Mouse (Mus musculus) heart, embryonic 13.5 days (tissue): ENCODE data around the gene Kpna2. TPM values are rescaled to one million over a fixed set of nuclear protein-coding genes. Genes with fewer than 3 reads are reported as not detected.

Experiments used
- ATAC-seq: fragments of 200-750 bp; cut with Nextera tagmentation; 2 replicates; pipeline ENCODE4 v1.8.0; 2017; ENCODE audit warnings: moderate TSS enrichment; ENCODE audit not compliant: insufficient number of reproducible peaks, low FRiP score, low TSS enrichment; ENCODE audit errors: extremely low read depth
- H3K27ac ChIP-seq: fragments of 300-500 bp; sonication (generic); replicated peaks from 2 replicates; pipeline ENCODE4 v1.5.1; 2015; ENCODE audit warnings: moderate library complexity, mild to moderate bottlenecking, inconsistent platforms
- H3K27me3 ChIP-seq: fragments of 300-500 bp; sonication (generic); replicated peaks from 2 replicates; pipeline ENCODE4 v1.6.1; 2015; ENCODE audit warnings: mild to moderate bottlenecking, inconsistent platforms
- H3K36me3 ChIP-seq: fragments of 300-500 bp; sonication (generic); 2 replicates; pipeline ENCODE4 v1.6.1; 2015; ENCODE audit warnings: mild to moderate bottlenecking, inconsistent platforms
- H3K4me1 ChIP-seq: fragments of 300-500 bp; sonication (generic); 2 replicates; pipeline ENCODE4 v1.6.1; 2015; ENCODE audit warnings: inconsistent platforms
- H3K4me2 ChIP-seq: fragments of 300-500 bp; sonication (generic); 2 replicates; pipeline ENCODE4 v1.6.1; 2015; ENCODE audit warnings: inconsistent platforms, mild to moderate bottlenecking, moderate library complexity
- H3K4me3 ChIP-seq: fragments of 300-500 bp; sonication (generic); 2 replicates; pipeline ENCODE4 v1.5.1; 2015; ENCODE audit warnings: moderate library complexity, mild to moderate bottlenecking, inconsistent platforms
- H3K9ac ChIP-seq: fragments of 300-500 bp; sonication (generic); 2 replicates; pipeline ENCODE4 v1.6.1; 2015; ENCODE audit warnings: inconsistent platforms, mild to moderate bottlenecking, moderate library complexity
- H3K9me3 ChIP-seq: fragments of 300-500 bp; sonication (generic); 2 replicates; pipeline ENCODE4 v1.6.1; 2016; ENCODE audit warnings: inconsistent platforms
- WGBS: fragments of 180-500 bp; shearing (Covaris S2); methylation state at CpG from one replicate; pipeline ENCODE4 v1.1.7; 2015; ENCODE audit warnings: mixed read lengths; 5-methylcytosine and 5-hydroxymethylcytosine counted together
- polyA plus RNA-seq: library from polyadenylated mRNA; unstranded; fragments of >200 nt; fragmentation: Nextera tagmentation; extraction: Ambion mirVana; gene quantifications from 2 replicates; pipeline ENCODE4 v1.2.1, GENCODE M21; 2015

The Kpna2 gene
- polyA plus RNA-seq, 1 experiment from 2014 or later, result 281 TPM

DNA sequence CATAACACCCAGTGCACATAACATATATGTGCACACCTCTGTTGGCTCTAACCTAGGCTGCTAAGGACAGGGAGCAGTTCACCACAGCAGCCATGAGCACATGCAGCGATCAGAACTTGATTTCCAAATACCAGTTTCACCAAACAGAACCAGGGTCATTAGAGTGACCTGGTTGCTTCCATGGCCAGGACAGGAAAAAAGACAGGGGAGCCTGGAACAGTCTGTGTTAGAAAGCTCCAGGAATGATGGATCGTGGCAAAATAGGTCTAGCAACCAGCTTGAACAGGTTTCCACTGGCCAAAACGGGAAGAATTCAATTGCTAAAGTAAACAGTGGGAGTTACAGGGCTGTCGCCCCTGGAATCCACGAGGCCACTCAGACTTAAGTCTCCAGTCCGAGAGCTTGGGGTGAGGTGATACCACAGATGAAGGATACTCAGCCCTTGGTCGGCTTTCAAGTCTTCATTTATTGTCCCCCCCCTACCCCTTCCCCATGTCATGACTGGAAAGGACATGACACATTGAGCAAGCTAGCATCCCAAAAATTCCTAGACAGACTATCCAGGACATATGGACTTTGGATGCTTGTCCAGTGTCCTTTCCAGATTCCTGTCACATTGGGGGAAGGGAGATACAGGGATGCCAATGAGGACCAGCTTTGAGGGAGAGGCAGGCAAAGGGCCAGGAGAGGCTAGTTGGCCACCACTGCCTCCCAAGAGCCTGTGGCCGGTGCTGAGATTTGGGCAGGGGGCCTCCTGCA lies 23.7 kb downstream of the Kpna2 start:
- Histone ChIP-seq H3K27me3 (no peaks in the 10 kb centered on the region), H3K9me3 (no peaks in the 10 kb centered on the region), H3K4me1 (peaks cover 6% of the 10 kb centered on the region), H3K4me2 (no peak overlapping the region), H3K36me3 (no peaks in the 10 kb centered on the region), H3K9ac (no peak overlapping the region), H3K4me3 (no peak overlapping the region), H3K27ac (peak overlapping the region; percentile 25; the same call in 1 of the 2 replicates)
- ATAC-seq, result no peak
- WGBS, result 59% methylated on average over 8 of the region's 8 CpGs

DNA sequence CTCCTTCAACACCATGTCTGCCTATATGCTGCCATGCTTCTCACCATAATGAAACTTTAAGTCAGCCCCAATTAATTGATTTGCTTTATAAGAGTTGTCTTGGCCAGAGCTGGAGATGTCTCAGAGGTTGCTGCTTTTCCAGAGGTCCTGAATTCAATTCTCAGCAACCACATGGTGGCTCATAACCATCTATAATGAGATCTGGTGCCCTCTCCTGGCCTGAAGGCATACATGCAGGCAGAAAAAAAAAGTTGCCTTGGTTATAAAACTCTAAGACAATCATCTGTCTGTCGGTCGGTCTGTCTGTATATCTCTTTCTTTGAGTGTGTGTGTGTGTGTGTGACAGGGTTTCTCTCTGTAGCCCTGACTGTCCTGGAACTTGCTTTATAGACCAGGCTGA lies 24.9 kb downstream of the Kpna2 start:
- Histone ChIP-seq H3K36me3 (no peaks in the 10 kb centered on the region), H3K9ac (no peak overlapping the region), H3K9me3 (no peaks in the 10 kb centered on the region), H3K4me2 (no peak overlapping the region), H3K4me1 (peaks cover 6% of the 10 kb centered on the region), H3K4me3 (no peak overlapping the region), H3K27ac (no peak overlapping the region), H3K27me3 (no peaks in the 10 kb centered on the region)
- no peak for ATAC-seq
- WGBS, result 72% methylated on average over 2 of the region's 2 CpGs

DNA sequence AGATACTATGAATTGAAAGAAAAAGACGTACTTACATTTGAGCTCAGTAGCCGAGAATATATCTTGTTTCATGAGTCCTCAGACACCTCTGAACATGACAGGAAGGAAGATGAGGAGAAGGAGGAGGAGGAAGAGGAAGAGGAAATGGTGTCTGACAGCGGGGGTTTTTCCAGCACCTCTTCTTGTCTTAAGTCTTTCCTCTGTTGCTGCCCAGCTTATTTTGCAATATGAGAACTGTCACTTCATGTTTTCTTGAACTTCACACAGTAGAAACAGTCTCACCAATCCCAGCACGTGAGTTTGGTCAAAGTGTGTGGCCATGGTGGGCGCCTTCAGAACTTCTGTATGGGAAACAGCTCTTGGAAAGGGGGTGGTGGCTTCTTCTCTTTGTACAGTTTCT lies 26.3 kb downstream of the Kpna2 start:
- no peak overlapping the region for H3K9ac ChIP-seq
- H3K4me3 ChIP-seq, result no peak overlapping the region
- no peak overlapping the region for H3K27ac ChIP-seq
- peaks cover 6% of the 10 kb centered on the region for H3K4me1 ChIP-seq
- H3K27me3 ChIP-seq, result no peaks in the 10 kb centered on the region
- H3K36me3 ChIP-seq, result no peaks in the 10 kb centered on the region
- no peak overlapping the region for H3K4me2 ChIP-seq
- 70% methylated on average over 5 of the region's 5 CpGs for WGBS
- H3K9me3 ChIP-seq, result no peaks in the 10 kb centered on the region
- ATAC-seq, result no peak

DNA sequence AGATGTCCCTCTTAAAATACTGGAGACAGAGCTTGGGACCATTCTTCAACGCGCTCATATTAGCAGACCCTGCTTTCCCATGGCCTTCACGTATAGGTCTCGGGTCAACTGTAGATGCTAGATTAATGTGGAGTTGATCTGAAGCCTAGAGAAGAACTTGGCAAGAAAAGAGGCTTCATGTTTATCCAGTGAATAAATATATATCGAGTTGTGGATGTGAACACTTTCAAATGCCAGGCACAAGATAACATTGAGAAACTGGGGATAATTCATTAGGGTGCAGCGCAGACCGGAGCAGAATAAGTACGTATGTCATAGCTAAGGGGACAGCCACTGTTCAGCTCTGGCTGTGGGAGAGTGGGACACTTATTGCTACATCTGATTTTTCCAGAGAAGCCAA lies 29.5 kb downstream of the Kpna2 start:
- 81% methylated on average over 8 of the region's 8 CpGs for WGBS
- no peak overlapping the region for H3K4me2 ChIP-seq
- no peak overlapping the region for H3K9ac ChIP-seq
- no peaks in the 10 kb centered on the region for H3K36me3 ChIP-seq
- H3K27ac ChIP-seq, result no peak overlapping the region
- H3K27me3 ChIP-seq, result no peaks in the 10 kb centered on the region
- H3K9me3 ChIP-seq, result no peaks in the 10 kb centered on the region
- ATAC-seq, result no peak
- H3K4me3 ChIP-seq, result no peak overlapping the region
- H3K4me1 ChIP-seq, result peaks cover 6% of the 10 kb centered on the region; the same call in 1 of the 2 replicates

DNA sequence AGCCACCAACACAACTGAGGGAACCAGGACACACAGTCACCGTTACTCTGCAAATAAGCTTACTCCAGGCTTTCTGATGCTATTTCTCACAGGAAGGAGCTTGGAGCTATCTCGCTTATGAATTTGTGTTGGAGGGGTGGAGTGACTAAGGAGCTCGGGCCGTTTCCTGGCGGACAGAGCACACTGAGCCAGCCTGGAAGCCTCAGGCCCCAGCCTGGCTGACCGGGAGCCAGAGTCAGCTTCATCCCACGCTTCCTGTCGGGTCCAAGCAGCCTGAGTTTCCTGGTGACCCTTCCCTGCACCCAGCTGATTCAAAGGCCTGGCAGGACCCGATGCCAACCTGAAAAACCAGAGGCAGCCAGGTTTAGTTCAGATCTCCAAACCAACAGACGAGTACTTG lies 31.7 kb downstream of the Kpna2 start:
- Histone ChIP-seq H3K36me3 (no peaks in the 10 kb centered on the region), H3K27me3 (no peaks in the 10 kb centered on the region), H3K27ac (peak overlapping the region; percentile 76), H3K4me1 (peaks cover 6% of the 10 kb centered on the region; the same call in 1 of the 2 replicates), H3K4me2 (no peak overlapping the region), H3K9me3 (no peaks in the 10 kb centered on the region), H3K4me3 (no peak overlapping the region), H3K9ac (no peak overlapping the region)
- no peak for ATAC-seq
- 42% methylated on average over 10 of the region's 10 CpGs for WGBS

DNA sequence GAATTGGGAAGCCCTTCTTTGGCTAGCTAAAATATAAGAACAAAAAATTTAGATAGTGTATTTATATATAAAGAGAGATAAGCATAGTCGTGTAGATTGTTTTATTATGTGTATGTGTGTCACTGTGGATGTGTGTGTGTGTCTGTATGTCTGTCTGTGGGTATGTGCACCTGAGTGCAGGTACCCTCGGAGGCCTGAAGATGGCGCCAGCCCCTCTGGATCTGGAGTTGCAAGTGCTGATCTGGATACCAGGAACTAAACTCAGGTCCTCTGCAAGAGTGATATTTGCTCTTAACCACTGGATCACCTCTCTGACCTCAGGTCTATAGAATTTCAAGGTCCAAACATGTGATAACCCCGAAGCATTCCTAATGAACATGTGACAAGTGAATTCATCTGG lies 33.5 kb downstream of the Kpna2 start:
- H3K4me1 ChIP-seq, result peaks cover 19% of the 10 kb centered on the region
- no peaks in the 10 kb centered on the region for H3K27me3 ChIP-seq
- 80% methylated on average over 4 of the region's 4 CpGs for WGBS
- H3K36me3 ChIP-seq, result no peaks in the 10 kb centered on the region
- H3K9ac ChIP-seq, result no peak overlapping the region
- no peak for ATAC-seq
- no peak overlapping the region for H3K4me2 ChIP-seq
- H3K27ac ChIP-seq, result no peak overlapping the region
- H3K9me3 ChIP-seq, result no peaks in the 10 kb centered on the region
- H3K4me3 ChIP-seq, result no peak overlapping the region

DNA sequence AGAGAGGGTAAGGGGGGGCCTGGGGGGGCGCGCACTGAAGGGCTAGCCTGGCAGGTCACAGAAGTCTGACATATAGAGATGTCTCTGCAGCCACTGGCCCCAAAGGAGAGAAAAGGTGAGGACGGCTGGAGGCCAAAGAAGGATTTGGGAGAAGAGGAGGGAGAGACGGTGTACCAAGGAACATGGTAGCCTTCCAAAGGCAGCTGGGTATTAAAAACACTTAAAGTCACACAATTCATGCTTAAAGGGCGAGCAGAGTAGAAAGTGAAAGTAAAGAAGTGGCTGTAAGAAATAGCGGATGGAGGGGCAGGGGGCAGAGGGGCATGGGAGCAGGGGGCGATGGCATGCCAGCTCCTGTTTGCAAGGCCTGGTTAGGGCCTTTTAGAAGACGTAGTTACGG lies 37.0 kb downstream of the Kpna2 start:
- 83% methylated on average over 9 of the region's 9 CpGs for WGBS
- no peaks in the 10 kb centered on the region for H3K27me3 ChIP-seq
- peaks cover 28% of the 10 kb centered on the region for H3K4me1 ChIP-seq
- ATAC-seq, result no peak
- no peaks in the 10 kb centered on the region for H3K36me3 ChIP-seq
- H3K27ac ChIP-seq, result peak overlapping the region; percentile 59
- 0 out of 2 replicates have a peak, but pooled peaks cover 5% of the 10 kb centered on the region for H3K9me3 ChIP-seq
- no peak overlapping the region for H3K9ac ChIP-seq
- no peak overlapping the region for H3K4me2 ChIP-seq
- H3K4me3 ChIP-seq, result no peak overlapping the region

DNA sequence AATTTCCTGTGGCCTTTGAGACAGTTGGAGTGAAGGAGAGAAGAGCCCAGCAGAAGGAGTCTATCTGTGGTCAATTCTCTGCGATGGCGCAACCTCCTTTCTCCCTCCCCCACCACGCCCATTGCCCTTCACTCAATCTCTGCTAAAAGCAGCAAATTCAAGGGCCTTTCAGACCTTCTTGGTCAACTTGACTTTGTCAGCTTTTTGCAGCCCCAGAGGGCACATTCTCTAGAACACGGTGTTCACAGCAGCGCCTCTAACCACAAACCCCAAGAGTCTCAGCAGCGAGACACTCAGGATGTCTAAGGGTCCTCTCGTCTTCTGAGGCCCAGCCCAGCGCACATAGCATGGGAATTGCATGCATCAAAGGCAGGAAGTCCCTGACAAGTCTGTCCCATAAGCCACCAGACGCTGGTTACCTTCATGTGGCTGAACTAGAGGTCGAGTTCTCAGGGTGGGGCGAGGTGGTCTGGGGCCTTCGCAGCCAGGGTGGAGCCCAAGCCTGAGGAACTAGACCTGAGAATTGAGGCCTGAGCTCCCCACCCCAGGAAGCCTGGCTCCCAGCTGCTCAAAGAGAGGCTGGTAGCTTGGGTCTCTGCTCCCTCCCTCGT lies 37.8 kb downstream of the Kpna2 start:
- H3K4me1 ChIP-seq, result peaks cover 27% of the 10 kb centered on the region
- H3K9me3 ChIP-seq, result 0 out of 2 replicates have a peak, but pooled peaks cover 5% of the 10 kb centered on the region
- no peaks in the 10 kb centered on the region for H3K27me3 ChIP-seq
- H3K36me3 ChIP-seq, result no peaks in the 10 kb centered on the region
- no peak overlapping the region for H3K4me3 ChIP-seq
- H3K27ac ChIP-seq, result peak overlapping the region; percentile 59
- no peak overlapping the region for H3K4me2 ChIP-seq
- 60% methylated on average over 13 of the region's 13 CpGs for WGBS
- ATAC-seq, result no peak
- no peak overlapping the region for H3K9ac ChIP-seq

DNA sequence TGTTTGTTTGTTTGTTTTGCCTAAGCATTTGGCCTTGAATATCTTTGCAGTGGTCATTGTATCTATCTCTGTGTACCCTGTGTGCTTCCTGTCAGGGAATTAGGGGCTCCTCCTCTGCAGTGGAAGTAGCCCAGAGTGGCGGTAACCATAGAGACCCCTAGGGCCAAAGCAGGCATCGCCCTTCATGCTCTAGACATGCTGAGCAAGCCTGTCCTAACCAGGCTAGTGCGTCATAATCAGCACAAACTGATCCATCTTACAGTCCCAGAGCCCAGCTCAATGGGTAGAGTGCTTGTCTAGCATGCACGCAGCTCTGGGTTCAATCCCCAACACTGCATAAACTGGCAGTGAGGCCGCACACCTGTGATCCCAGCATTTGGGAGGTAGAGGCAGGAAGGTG lies 40.2 kb downstream of the Kpna2 start:
- Histone ChIP-seq H3K27ac (no peak overlapping the region), H3K36me3 (no peaks in the 10 kb centered on the region), H3K27me3 (no peaks in the 10 kb centered on the region), H3K9me3 (0 out of 2 replicates have a peak, but pooled peaks cover 5% of the 10 kb centered on the region), H3K4me1 (peaks cover 33% of the 10 kb centered on the region), H3K9ac (no peak overlapping the region), H3K4me3 (no peak overlapping the region), H3K4me2 (no peak overlapping the region)
- ATAC-seq, result no peak
- 88% methylated on average over 5 of the region's 5 CpGs for WGBS

DNA sequence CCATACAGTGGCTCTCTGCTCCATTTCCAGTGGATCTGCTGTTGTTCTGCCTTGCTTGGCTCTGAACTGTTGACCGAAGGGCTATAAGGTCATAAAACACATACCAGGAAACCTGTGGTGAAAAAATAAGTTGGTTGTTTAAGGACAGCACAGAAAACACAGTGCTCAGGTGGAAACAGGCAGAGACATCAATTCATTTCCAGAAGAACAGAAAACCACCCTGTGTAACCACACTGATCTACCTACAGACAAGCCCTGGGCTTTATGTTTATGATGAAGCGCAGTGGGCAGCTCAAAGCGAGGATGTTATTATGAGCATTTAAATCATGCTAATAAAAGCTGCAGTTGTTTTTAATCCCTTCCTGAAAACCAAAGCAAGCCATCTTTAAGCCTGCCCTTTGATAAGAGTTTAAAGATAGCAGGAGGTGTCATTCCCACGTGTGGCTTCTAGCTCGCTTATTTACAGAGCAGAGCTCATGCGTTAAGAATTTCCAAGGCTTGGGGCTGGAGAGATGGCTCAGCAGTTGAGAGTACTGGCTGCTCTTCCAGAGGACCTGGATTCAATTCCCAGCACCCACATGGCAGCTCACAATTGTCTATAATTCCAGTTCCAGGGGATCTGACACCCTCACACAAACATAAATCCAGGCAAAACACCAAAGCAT lies 40.8 kb downstream of the Kpna2 start:
- H3K4me3 ChIP-seq, result no peak overlapping the region
- ATAC-seq, result no peak
- 55% methylated on average over 6 of the region's 6 CpGs for WGBS
- H3K4me2 ChIP-seq, result no peak overlapping the region
- peaks cover 35% of the 10 kb centered on the region for H3K4me1 ChIP-seq
- H3K36me3 ChIP-seq, result no peaks in the 10 kb centered on the region
- H3K27me3 ChIP-seq, result no peaks in the 10 kb centered on the region
- peak overlapping the region; percentile 82 for H3K27ac ChIP-seq
- H3K9ac ChIP-seq, result no peak overlapping the region
- H3K9me3 ChIP-seq, result 0 out of 2 replicates have a peak, but pooled peaks cover 5% of the 10 kb centered on the region

DNA sequence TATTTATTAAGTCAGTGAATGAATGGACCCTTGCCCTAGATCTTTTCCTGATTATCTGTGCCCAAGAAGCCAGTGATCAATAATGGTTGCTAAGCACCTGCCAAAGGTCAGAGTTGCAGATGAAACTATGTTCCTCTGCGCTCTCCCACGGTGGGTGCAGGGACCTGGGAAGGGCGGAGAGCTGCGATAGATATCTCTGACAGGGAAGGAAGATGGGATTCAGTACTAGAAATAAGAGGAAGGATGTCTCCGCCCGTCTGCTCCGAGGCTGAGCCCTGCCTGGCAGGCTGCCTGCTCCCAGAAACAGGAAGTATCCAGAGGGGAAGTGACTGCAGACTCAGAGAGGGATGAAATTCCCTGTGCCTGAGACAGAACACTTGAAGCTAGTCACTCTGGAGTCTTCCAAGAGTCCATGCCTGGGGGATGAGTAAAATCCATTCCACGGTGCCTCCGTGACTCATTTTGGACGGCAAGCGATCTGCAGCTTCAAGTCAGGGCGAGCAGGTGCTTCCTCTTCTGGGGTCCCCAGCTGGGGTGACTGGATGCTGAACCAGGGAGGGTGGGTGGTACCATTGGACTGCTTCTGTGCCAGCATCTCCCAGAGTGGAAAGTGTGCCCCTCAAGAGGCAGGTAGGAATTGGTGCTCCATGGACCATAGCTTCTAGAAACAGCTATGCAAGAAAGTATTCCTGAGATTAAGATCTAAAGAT lies 41.9 kb downstream of the Kpna2 start:
- 0 out of 2 replicates have a peak, but pooled peaks cover 5% of the 10 kb centered on the region for H3K9me3 ChIP-seq
- H3K4me2 ChIP-seq, result peak overlapping the region; percentile 33
- no peak overlapping the region for H3K9ac ChIP-seq
- H3K27me3 ChIP-seq, result no peaks in the 10 kb centered on the region
- peaks cover 34% of the 10 kb centered on the region for H3K4me1 ChIP-seq
- ATAC-seq, result no peak; the same call in 1 of the 2 replicates
- WGBS, result 50% methylated on average over 12 of the region's 12 CpGs
- peak overlapping the region; percentile 82 for H3K27ac ChIP-seq
- no peaks in the 10 kb centered on the region for H3K36me3 ChIP-seq
- H3K4me3 ChIP-seq, result no peak overlapping the region
